Mouse (Mus musculus) kidney, embryonic 16.5 days (tissue): ENCODE results near the gene Gm35549. TPM values are rescaled to one million over a fixed set of nuclear protein-coding genes. Genes with fewer than 3 reads are reported as not detected.
A peak's percentile ranks its signal among the peaks of the same experiment; 100 is the strongest.

ENCODE experiments used
- ATAC-seq: fragments of 200-750 bp; cut with Nextera tagmentation; 2 replicates; pipeline ENCODE4 v1.8.0; 2017; ENCODE audit warnings: moderate TSS enrichment; ENCODE audit not compliant: low FRiP score, low TSS enrichment
- H3K27ac ChIP-seq: fragments of 300-500 bp; sonication (generic); 2 replicates; pipeline ENCODE4 v1.5.1; 2014; ENCODE audit warnings: low read length
- H3K27me3 ChIP-seq: fragments of 300-500 bp; sonication (generic); 2 replicates; pipeline ENCODE4 v1.6.1; 2014; ENCODE audit warnings: low read length, control low read depth, mixed read lengths; ENCODE audit not compliant: insufficient read depth
- H3K36me3 ChIP-seq: fragments of 300-500 bp; sonication (generic); 2 replicates; pipeline ENCODE4 v1.6.1; 2014; ENCODE audit warnings: low read length, control low read depth, mixed read lengths; ENCODE audit not compliant: insufficient read depth
- H3K4me1 ChIP-seq: fragments of 300-500 bp; sonication (generic); 2 replicates; pipeline ENCODE4 v1.6.1; 2014; ENCODE audit warnings: low read length, control low read depth, mixed read lengths; ENCODE audit not compliant: insufficient read depth
- H3K4me2 ChIP-seq: fragments of 300-500 bp; sonication (generic); replicated peaks from 2 replicates; pipeline ENCODE4 v1.6.1; 2014; ENCODE audit warnings: low read depth, low read length
- H3K4me3 ChIP-seq: fragments of 300-500 bp; sonication (generic); 2 replicates; pipeline ENCODE4 v1.5.1; 2014; ENCODE audit warnings: mild to moderate bottlenecking, low read length
- H3K9ac ChIP-seq: fragments of 300-500 bp; sonication (generic); replicated peaks from 2 replicates; pipeline ENCODE4 v1.6.1; 2014; ENCODE audit warnings: low read length
- H3K9me3 ChIP-seq: fragments of 300-500 bp; sonication (generic); 2 replicates; pipeline ENCODE4 v1.6.1; 2016; ENCODE audit warnings: low read length, control low read depth
- WGBS: fragments of 180-500 bp; shearing (Covaris S2); extraction: QIAGEN DNeasy Blood & Tissue Kit; methylation state at CpG from one replicate; pipeline ENCODE4 v1.1.7; 2014; 5-methylcytosine and 5-hydroxymethylcytosine counted together
- polyA plus RNA-seq: library from polyadenylated mRNA; unstranded; fragments of >200 nt; fragmentation: Nextera tagmentation; extraction: Ambion mirVana; gene quantifications from 2 replicates; pipeline ENCODE4 v1.2.1, GENCODE M21; 2015

Gm35549 gene
- polyA plus RNA-seq, 1 experiment from 2014 or later = 0.55 TPM

GRCm38 (mm10) chr9:122837216-122837615 lies 6.6 kb downstream of the Gm35549 start:
- Histone ChIP-seq H3K36me3 (no peaks in the 10 kb centered on the region), H3K4me1 (no peaks in the 10 kb centered on the region), H3K27ac (no peak overlapping the region), H3K4me3 (no peak overlapping the region), H3K9me3 (no peaks in the 10 kb centered on the region), H3K27me3 (no peaks in the 10 kb centered on the region), H3K9ac (no peak overlapping the region), H3K4me2 (no peak overlapping the region)
- 85% methylated on average over 4 of the region's 4 CpGs for WGBS
- ATAC-seq = no peak

GRCm38 (mm10) chr9:122836790-122837189 lies 7.0 kb downstream of the Gm35549 start:
- WGBS = 57% methylated on average over 6 of the region's 6 CpGs
- H3K4me1 ChIP-seq = no peaks in the 10 kb centered on the region
- ATAC-seq = 0 out of 2 replicates have a peak, but pooled peaks have one; percentile 31
- no peaks in the 10 kb centered on the region for H3K36me3 ChIP-seq
- H3K27ac ChIP-seq = no peak overlapping the region
- no peak overlapping the region for H3K4me2 ChIP-seq
- no peak overlapping the region for H3K4me3 ChIP-seq
- no peaks in the 10 kb centered on the region for H3K27me3 ChIP-seq
- H3K9ac ChIP-seq = no peak overlapping the region
- H3K9me3 ChIP-seq = no peaks in the 10 kb centered on the region

- ATAC-seq = no peak
- H3K4me2 ChIP-seq = no peak overlapping the region
- no peaks in the 10 kb centered on the region for H3K4me1 ChIP-seq
- no peaks in the 10 kb centered on the region for H3K27me3 ChIP-seq
- H3K9ac ChIP-seq = no peak overlapping the region
- H3K36me3 ChIP-seq = no peaks in the 10 kb centered on the region
- H3K4me3 ChIP-seq = no peak overlapping the region
- H3K9me3 ChIP-seq = no peaks in the 10 kb centered on the region
- 71% methylated on average over 9 of the region's 9 CpGs for WGBS
- H3K27ac ChIP-seq = no peak overlapping the region
Observed at GRCm38 (mm10) chr9:122836126-122836525, 7.7 kb downstream of the Gm35549 start.

- Histone ChIP-seq H3K27ac (no peak overlapping the region), H3K36me3 (peaks cover 22% of the 10 kb centered on the region), H3K4me3 (no peak overlapping the region), H3K9me3 (no peaks in the 10 kb centered on the region), H3K9ac (no peak overlapping the region), H3K4me2 (no peak overlapping the region), H3K27me3 (no peaks in the 10 kb centered on the region), H3K4me1 (no peaks in the 10 kb centered on the region)
- WGBS = 84% methylated on average over 4 of the region's 4 CpGs
- no peak for ATAC-seq
Observed at GRCm38 (mm10) chr9:122829826-122830380, 13.9 kb downstream of the Gm35549 start.

- Histone ChIP-seq H3K36me3 (peaks cover 29% of the 10 kb centered on the region), H3K9ac (no peak overlapping the region), H3K27me3 (no peaks in the 10 kb centered on the region), H3K9me3 (no peaks in the 10 kb centered on the region), H3K4me3 (no peak overlapping the region), H3K4me2 (no peak overlapping the region), H3K4me1 (no peaks in the 10 kb centered on the region), H3K27ac (no peak overlapping the region)
- no peak for ATAC-seq
- WGBS = 95% methylated on average over 4 of the region's 4 CpGs
Observed at GRCm38 (mm10) chr9:122826743-122827142, 17.1 kb downstream of the Gm35549 start.

GRCm38 (mm10) chr9:122823374-122824017 lies 20.3 kb downstream of the Gm35549 start:
- WGBS = 85% methylated on average over 5 of the region's 5 CpGs
- Histone ChIP-seq H3K4me3 (no peak overlapping the region), H3K4me1 (no peaks in the 10 kb centered on the region), H3K27ac (no peak overlapping the region), H3K36me3 (peaks cover 27% of the 10 kb centered on the region), H3K27me3 (no peaks in the 10 kb centered on the region), H3K4me2 (no peak overlapping the region), H3K9me3 (no peaks in the 10 kb centered on the region), H3K9ac (no peak overlapping the region)
- ATAC-seq = no peak

- WGBS = 73% methylated on average over 4 of the region's 4 CpGs
- Histone ChIP-seq H3K27me3 (no peaks in the 10 kb centered on the region), H3K36me3 (peaks cover 11% of the 10 kb centered on the region; the same call in 1 of the 2 replicates), H3K9me3 (no peaks in the 10 kb centered on the region), H3K27ac (0 out of 2 replicates have a peak overlapping the region, but pooled peaks have one; percentile 53), H3K4me2 (no peak overlapping the region), H3K4me3 (no peak overlapping the region), H3K9ac (no peak overlapping the region), H3K4me1 (no peaks in the 10 kb centered on the region)
- no peak for ATAC-seq
Observed at GRCm38 (mm10) chr9:122815239-122815851, 28.5 kb downstream of the Gm35549 start.

GRCm38 (mm10) chr9:122814775-122815174 lies 29.1 kb downstream of the Gm35549 start:
- 88% methylated on average over 2 of the region's 2 CpGs for WGBS
- no peaks in the 10 kb centered on the region for H3K4me1 ChIP-seq
- H3K9me3 ChIP-seq = no peaks in the 10 kb centered on the region
- no peak overlapping the region for H3K4me3 ChIP-seq
- no peaks in the 10 kb centered on the region for H3K27me3 ChIP-seq
- H3K27ac ChIP-seq = no peak overlapping the region
- ATAC-seq = no peak
- no peak overlapping the region for H3K9ac ChIP-seq
- H3K4me2 ChIP-seq = no peak overlapping the region
- peaks cover 8% of the 10 kb centered on the region; the same call in 1 of the 2 replicates for H3K36me3 ChIP-seq

GRCm38 (mm10) chr9:122812386-122812785 lies 31.4 kb downstream of the Gm35549 start:
- no peaks in the 10 kb centered on the region for H3K4me1 ChIP-seq
- 85% methylated on average over 5 of the region's 5 CpGs for WGBS
- ATAC-seq = no peak

GRCm38 (mm10) chr9:122810212-122810611 lies 33.6 kb downstream of the Gm35549 start:
- no peak for ATAC-seq
- 90% methylated on average over 3 of the region's 3 CpGs for WGBS
- Histone ChIP-seq H3K36me3 (peaks cover 5% of the 10 kb centered on the region; the same call in 1 of the 2 replicates), H3K27ac (no peak overlapping the region), H3K4me3 (no peak overlapping the region), H3K4me1 (peaks cover 7% of the 10 kb centered on the region; the same call in 1 of the 2 replicates), H3K27me3 (no peaks in the 10 kb centered on the region), H3K9ac (no peak overlapping the region), H3K9me3 (no peaks in the 10 kb centered on the region), H3K4me2 (no peak overlapping the region)

More at GRCm38 (mm10) chr9:122812386-122812785, 31.4 kb downstream of the Gm35549 start:
- no peak overlapping the region for H3K4me3 ChIP-seq
- peaks cover 10% of the 10 kb centered on the region; the same call in 1 of the 2 replicates for H3K36me3 ChIP-seq
- H3K4me2 ChIP-seq = no peak overlapping the region
- no peak overlapping the region for H3K9ac ChIP-seq
- no peaks in the 10 kb centered on the region for H3K27me3 ChIP-seq
- no peaks in the 10 kb centered on the region for H3K9me3 ChIP-seq
- H3K27ac ChIP-seq = no peak overlapping the region
